Mouse (Mus musculus): ENCODE results near the gene Nrip1. TPM values are rescaled to one million over a fixed set of nuclear protein-coding genes. Genes with fewer than 3 reads are reported as not detected.
A peak's percentile ranks its signal among the peaks of the same experiment; 100 is the strongest.

Nrip1 gene
- total and polyA plus RNA-seq, 3 experiments: 10.4 to 91.1 (median 25.0) TPM

DNA sequence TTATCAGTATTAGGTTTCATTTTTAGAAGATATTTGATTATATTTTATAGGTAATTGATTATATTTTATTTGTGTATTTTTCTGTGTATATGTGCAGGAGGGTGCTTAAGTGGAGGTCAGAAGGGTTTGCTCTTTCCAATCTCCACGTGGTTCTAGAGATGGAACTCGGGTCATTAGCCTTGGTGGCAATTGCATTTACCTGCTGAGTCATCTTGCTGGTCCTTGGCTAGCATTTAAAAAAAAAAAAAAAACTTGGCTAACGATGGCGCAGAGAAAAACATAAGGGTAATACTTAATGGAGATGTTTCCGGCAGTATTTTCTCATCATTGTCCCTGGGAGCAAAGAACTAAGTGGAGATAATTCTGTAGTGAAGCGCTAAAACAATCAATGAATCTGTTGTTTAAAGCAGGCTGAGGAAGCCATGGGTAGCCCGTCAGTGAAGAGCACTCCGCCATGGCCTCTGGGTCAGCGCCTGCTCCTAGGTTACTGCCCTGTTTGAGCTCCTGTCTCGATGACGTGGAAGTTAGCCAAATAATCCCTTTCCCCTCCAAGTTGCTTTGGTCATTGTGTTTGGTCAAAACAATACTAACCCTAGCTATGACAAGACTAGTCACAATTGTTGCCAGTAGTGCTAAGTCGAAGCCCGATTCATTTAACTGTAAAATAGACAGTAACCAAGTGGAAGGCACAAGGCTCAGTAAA lies 25.8 kb downstream of the Nrip1 start:
- Histone ChIP-seq H3K9me3 (replicated peaks) (peaks cover 11% of the 10 kb centered on the region), H3K36me3 (replicated peaks) (peaks cover 86% of the 10 kb centered on the region)
- ATAC-seq (ENCODE audit: extremely low read depth, insufficient number of reproducible peaks, low FRiP score, poor library complexity, severe bottlenecking): no peak

DNA sequence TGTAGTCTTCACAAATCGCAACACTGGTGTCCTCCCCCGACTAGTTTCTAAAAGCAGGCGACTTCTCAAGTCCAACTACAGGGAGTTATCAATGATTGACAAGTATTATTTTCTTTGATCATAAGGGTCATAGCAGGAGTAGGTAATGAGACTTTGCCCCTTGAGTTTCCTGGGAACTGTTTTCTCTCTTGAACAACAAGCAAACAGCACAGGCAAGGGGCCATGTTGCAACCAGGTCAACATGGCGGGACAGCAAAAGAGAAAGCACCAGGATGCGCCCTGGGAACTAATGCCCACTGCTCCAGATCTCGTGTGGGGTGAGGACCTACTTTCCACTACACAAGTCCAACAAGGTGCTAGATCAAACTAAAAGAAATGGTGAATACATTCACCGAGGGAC lies 27.3 kb downstream of the Nrip1 start:
- DNase-seq (ENCODE audit: low spot score): no peak
- ATAC-seq (ENCODE audit: extremely low read depth, insufficient number of reproducible peaks, low FRiP score, poor library complexity, severe bottlenecking): no peak
- Histone ChIP-seq H3K9me3 (replicated peaks) (peaks cover 11% of the 10 kb centered on the region), H3K4me3 (ENCODE audit: low read depth, low read length) (no peak overlapping the region), H3K36me3 (replicated peaks) (peaks cover 87% of the 10 kb centered on the region), H3K27me3 (ENCODE audit: insufficient read depth, low read length) (no peaks in the 10 kb centered on the region), H3K4me1 (ENCODE audit: insufficient read depth, low read depth, low read length) (peaks cover 62% of the 10 kb centered on the region)
- TF ChIP-seq GATA1 (IDR thresholded peaks at IDR 0.05; ENCODE audit: borderline replicate concordance, low read length): no peak
- TF ChIP-seq TAL1 (conservative IDR thresholded peaks at IDR 0.05; ENCODE audit: low read depth, low read length): no peak
- TF ChIP-seq CTCF (IDR thresholded peaks at IDR 0.05; ENCODE audit: low read depth, low read length): no peak
- no peak for TF ChIP-seq GATA2 (IDR thresholded peaks at IDR 0.05; ENCODE audit: borderline replicate concordance, low read depth, low read length)
- no peak for TF ChIP-seq POLR2AphosphoS5 (IDR thresholded peaks at IDR 0.05; ENCODE audit: insufficient replicate concordance, low read depth, low read length)

More for the DNA sequence above, 25.8 kb downstream of the Nrip1 start:
- TF ChIP-seq CTCF (IDR thresholded peaks at IDR 0.05; ENCODE audit: low read depth, low read length) (no peak), POLR2AphosphoS5 (IDR thresholded peaks at IDR 0.05; ENCODE audit: insufficient replicate concordance, low read depth, low read length) (no peak), GATA1 (IDR thresholded peaks at IDR 0.05; ENCODE audit: borderline replicate concordance, low read length) (no peak), TAL1 (conservative IDR thresholded peaks at IDR 0.05; ENCODE audit: low read depth, low read length) (no peak), GATA2 (IDR thresholded peaks at IDR 0.05; ENCODE audit: borderline replicate concordance, low read depth, low read length) (no peak)
- DNase-seq (ENCODE audit: low spot score): no peak
- Histone ChIP-seq H3K27me3 (ENCODE audit: insufficient read depth, low read length) (no peaks in the 10 kb centered on the region), H3K4me3 (ENCODE audit: low read depth, low read length) (no peak overlapping the region), H3K4me1 (ENCODE audit: insufficient read depth, low read depth, low read length) (peaks cover 51% of the 10 kb centered on the region)

DNA sequence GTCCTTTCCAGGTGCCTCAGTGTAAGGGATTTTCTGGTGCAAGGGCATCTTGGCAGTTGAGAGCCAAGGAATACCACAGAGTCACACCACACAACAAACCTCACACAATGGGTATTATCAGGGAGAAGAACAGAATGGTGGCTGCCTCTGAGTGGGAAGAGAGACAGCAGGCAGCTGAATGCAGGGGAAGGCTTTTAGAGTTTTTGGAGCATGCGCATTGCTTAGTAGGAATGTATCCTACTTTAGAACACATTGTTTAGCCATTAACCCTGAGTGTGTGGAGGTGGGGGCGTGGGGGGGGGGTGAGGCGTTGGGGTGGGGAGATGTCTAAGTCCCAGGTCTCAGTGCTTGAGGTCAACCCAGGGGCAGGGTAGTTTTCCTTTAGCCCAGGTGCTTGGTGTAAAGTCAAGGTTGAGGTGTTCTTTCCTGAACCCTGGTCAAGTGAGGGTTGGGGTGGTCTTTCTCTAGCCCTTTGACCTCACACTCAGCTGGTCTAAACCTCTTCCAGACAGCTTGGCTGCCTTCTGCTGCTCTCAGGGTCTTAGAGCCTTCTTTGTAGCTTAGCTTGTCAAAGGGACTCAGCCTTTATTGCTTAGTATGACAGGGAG lies 28.8 kb downstream of the Nrip1 start:
- Histone ChIP-seq H3K9me3 (replicated peaks) (peaks cover 11% of the 10 kb centered on the region), H3K4me3 (ENCODE audit: low read depth, low read length) (no peak overlapping the region), H3K36me3 (replicated peaks) (peaks cover 88% of the 10 kb centered on the region), H3K27me3 (ENCODE audit: insufficient read depth, low read length) (no peaks in the 10 kb centered on the region), H3K4me1 (ENCODE audit: insufficient read depth, low read depth, low read length) (peaks cover 71% of the 10 kb centered on the region)
- DNase-seq (ENCODE audit: low spot score) (no peak), ATAC-seq (ENCODE audit: extremely low read depth, insufficient number of reproducible peaks, low FRiP score, poor library complexity, severe bottlenecking) (no peak)
- TF ChIP-seq CTCF (IDR thresholded peaks at IDR 0.05; ENCODE audit: low read depth, low read length) (no peak), TAL1 (conservative IDR thresholded peaks at IDR 0.05; ENCODE audit: low read depth, low read length) (no peak), GATA2 (IDR thresholded peaks at IDR 0.05; ENCODE audit: borderline replicate concordance, low read depth, low read length) (no peak), POLR2AphosphoS5 (IDR thresholded peaks at IDR 0.05; ENCODE audit: insufficient replicate concordance, low read depth, low read length) (no peak), GATA1 (IDR thresholded peaks at IDR 0.05; ENCODE audit: borderline replicate concordance, low read length) (no peak)

DNA sequence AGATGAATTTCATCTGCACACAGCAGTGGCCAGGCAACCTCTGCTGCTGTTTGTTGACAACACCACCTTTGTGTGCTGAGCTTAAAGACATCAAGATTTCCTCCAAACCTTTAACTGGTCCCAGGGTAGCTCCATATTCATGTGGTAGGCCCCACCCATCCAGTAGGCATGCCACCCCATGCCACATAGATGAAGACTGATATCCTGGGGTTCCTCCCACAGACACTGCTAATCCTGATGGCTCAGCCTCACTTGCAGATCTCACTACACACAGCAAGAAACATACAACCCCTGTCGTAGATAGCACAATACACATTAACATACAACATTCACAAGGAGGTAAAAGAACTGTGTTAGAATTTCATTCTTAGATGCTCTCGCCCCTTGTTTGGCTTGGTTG lies 29.6 kb downstream of the Nrip1 start:
- Histone ChIP-seq H3K4me3 (ENCODE audit: low read depth, low read length) (no peak overlapping the region), H3K27me3 (ENCODE audit: insufficient read depth, low read length) (no peaks in the 10 kb centered on the region), H3K36me3 (replicated peaks) (peaks cover 85% of the 10 kb centered on the region), H3K4me1 (ENCODE audit: insufficient read depth, low read depth, low read length) (peaks cover 72% of the 10 kb centered on the region), H3K9me3 (replicated peaks) (peaks cover 11% of the 10 kb centered on the region)
- DNase-seq (ENCODE audit: low spot score) (no peak), ATAC-seq (ENCODE audit: extremely low read depth, insufficient number of reproducible peaks, low FRiP score, poor library complexity, severe bottlenecking) (no peak)
- TF ChIP-seq GATA2 (IDR thresholded peaks at IDR 0.05; ENCODE audit: borderline replicate concordance, low read depth, low read length): no peak
- TF ChIP-seq GATA1 (IDR thresholded peaks at IDR 0.05; ENCODE audit: borderline replicate concordance, low read length): no peak
- no peak for TF ChIP-seq TAL1 (conservative IDR thresholded peaks at IDR 0.05; ENCODE audit: low read depth, low read length)
- no peak for TF ChIP-seq CTCF (IDR thresholded peaks at IDR 0.05; ENCODE audit: low read depth, low read length)
- no peak for TF ChIP-seq POLR2AphosphoS5 (IDR thresholded peaks at IDR 0.05; ENCODE audit: insufficient replicate concordance, low read depth, low read length)

DNA sequence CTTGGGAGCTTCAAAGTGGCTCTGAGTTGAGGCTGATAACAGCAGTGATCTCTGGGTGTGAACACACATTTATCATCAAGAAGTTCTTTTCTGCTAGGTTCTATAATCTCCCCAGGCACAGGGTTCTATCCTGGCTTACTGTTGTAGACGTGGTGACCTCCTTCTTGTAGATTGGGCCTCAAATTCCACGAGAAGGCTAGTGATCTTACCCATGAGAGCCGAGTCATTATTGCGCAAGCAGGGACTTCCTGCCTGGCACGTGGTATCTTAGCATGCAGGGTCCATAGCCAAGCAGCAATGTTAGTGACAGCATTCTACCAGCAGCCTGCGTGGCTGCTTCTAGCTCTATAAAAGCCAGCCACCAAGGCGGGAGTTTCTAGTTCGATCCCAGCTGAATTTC lies 32.0 kb downstream of the Nrip1 start:
- Histone ChIP-seq H3K27me3 (ENCODE audit: insufficient read depth, low read length) (no peaks in the 10 kb centered on the region), H3K36me3 (replicated peaks) (peaks cover 82% of the 10 kb centered on the region), H3K4me1 (ENCODE audit: insufficient read depth, low read depth, low read length) (peaks cover 85% of the 10 kb centered on the region), H3K4me3 (ENCODE audit: low read depth, low read length) (no peak overlapping the region), H3K9me3 (replicated peaks) (peaks cover 16% of the 10 kb centered on the region)
- TF ChIP-seq POLR2AphosphoS5 (IDR thresholded peaks at IDR 0.05; ENCODE audit: insufficient replicate concordance, low read depth, low read length): no peak
- no peak for TF ChIP-seq CTCF (IDR thresholded peaks at IDR 0.05; ENCODE audit: low read depth, low read length)
- no peak for TF ChIP-seq GATA2 (IDR thresholded peaks at IDR 0.05; ENCODE audit: borderline replicate concordance, low read depth, low read length)
- TF ChIP-seq TAL1 (conservative IDR thresholded peaks at IDR 0.05; ENCODE audit: low read depth, low read length): no peak
- no peak for TF ChIP-seq GATA1 (IDR thresholded peaks at IDR 0.05; ENCODE audit: borderline replicate concordance, low read length)
- ATAC-seq (ENCODE audit: extremely low read depth, insufficient number of reproducible peaks, low FRiP score, poor library complexity, severe bottlenecking): peak; percentile 77
- peak; percentile 42 for DNase-seq (ENCODE audit: low spot score)

DNA sequence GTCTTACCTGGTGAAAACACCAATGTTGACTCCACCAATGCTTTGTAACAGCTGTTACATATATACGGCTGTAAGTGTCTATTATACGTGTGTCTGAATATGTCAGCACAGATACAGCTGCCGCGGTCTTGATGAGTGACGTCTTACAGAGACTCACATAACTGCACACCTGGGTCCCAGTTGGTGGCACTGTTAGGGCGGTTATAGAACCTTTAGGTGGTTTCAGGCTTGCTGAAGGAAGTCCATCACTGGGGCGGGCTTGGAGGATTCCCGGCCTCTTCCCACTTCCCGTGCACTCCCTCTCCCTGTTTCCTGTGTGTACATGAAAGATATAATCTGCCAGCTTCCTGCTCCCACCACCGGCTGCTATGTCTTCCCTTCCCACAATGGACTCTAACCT lies 34.4 kb downstream of the Nrip1 start:
- peaks cover 88% of the 10 kb centered on the region for H3K4me1 ChIP-seq (ENCODE audit: insufficient read depth, low read depth, low read length)
- TF ChIP-seq GATA1 (IDR thresholded peaks at IDR 0.05; ENCODE audit: borderline replicate concordance, low read length) (no peak), POLR2AphosphoS5 (IDR thresholded peaks at IDR 0.05; ENCODE audit: insufficient replicate concordance, low read depth, low read length) (no peak)
- peaks cover 15% of the 10 kb centered on the region for H3K9me3 ChIP-seq (replicated peaks)
- H3K27me3 ChIP-seq (ENCODE audit: insufficient read depth, low read length): no peaks in the 10 kb centered on the region
- peaks cover 72% of the 10 kb centered on the region for H3K36me3 ChIP-seq (replicated peaks)
- ATAC-seq (ENCODE audit: extremely low read depth, insufficient number of reproducible peaks, low FRiP score, poor library complexity, severe bottlenecking) (no peak), DNase-seq (ENCODE audit: low spot score) (no peak)
- H3K4me3 ChIP-seq (ENCODE audit: low read depth, low read length): no peak overlapping the region
